Mouse (Mus musculus): ENCODE measurements around the gene Lclat1.
"Not testable (repeated sequence)": the region's sequence is repeated elsewhere in the genome, so short reads cannot be mapped to it uniquely, and the experiment has no call there.

Gene Lclat1

DNA sequence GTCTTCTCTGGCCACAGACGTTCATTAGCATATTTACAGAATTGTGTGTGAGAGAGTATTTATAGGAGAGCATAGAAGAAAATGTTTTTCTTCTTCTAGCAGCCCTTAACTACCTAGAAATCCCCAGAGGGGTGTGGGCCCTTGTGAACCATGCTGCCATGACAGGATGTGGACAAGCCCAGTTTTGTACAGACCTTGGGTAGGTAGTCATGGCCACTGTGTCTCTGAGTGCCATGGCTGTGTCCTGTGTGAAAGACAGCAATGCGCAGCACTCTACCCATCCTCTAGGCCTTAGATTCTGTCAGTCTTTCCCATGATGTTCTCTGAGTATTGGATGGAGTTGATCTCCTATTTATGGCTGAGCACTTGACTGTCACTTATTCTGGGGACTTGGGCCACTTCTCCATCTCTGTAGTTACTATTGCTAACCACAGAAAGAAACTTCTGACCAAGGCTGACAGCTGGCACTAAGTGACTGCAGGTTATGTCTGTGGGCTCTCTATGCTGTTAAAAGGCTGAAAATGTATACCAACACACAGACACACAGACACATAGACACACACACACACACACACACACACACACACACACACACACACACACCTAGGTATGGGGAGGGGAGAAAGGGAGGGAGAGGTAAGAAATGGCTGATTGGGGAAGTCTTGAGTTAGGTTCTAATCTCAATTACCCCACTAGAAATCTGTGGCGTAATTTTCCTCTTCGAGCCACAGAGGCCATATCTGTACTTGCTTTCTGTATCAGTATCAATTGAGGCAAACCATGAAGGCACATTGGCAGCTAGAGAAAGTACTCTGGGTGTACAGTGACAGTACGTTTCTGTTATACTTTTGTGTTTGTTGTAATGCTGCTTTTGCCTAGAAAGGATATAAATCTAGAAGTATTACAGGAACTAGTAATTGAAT lies 29.0 kb downstream of the Lclat1 start:
- no peak for DNase-seq (ENCODE audit: low spot score in 2 of 2)

DNA sequence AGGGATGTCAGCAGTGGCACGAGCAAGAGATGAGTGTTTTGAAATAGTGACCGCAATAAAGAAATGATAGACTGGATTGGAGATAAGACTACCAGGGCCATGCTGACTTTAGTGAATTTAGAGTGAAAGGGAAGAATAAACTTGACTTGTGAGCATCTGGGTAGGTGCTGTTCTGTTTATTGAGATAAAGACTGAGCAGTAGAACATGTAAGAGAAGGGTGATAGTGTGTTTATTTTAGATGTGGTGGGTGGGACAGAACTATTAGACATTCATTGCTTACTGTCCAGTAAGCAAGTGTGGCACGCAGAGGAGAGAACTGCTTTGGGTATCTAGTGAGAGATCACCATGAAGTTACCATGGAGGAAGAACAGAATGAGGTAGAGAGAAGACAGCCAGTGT lies 30.4 kb downstream of the Lclat1 start:
- no peak for DNase-seq (ENCODE audit: low spot score in 2 of 2)

DNA sequence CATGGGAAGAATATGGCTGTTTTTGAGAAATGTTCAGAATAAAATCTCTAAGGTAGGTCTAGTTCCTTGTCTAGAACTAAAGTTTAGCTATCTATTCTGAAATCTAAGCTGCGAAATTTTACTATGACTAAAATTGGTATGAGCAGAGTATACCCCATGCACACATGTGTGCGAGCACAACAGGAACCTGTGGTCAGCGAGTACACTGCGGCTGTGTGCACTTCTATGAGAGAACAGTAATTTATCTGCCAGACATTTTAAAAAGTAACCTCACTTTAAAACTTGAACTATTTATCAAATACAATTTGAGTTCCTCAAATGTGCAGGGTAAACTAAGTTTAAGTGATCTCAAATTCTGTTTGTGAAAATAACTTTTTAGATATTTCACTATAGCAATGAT lies 34.2 kb downstream of the Lclat1 start:
- DNase-seq (ENCODE audit: low spot score in 2 of 2): no peak

DNA sequence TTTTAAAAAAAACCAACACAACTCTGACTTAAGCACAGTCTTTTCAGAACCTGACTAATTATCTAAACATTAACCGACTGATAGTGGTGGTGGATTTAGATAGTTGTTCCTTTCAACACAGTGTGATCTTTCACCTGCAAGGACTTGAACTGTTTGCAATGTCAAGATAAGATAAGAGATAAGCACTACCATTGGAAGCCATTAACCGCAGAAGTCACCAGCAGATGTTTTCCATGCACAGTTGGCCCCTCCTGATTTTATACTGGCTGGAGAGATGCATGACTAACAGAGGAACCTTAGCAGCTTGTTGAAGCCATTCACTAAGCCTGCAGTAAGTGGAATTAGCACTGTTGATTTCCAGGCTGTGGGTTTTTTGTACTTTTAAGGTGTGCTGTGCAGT lies 34.7 kb downstream of the Lclat1 start:
- no peak for DNase-seq (ENCODE audit: low spot score in 2 of 2)

DNA sequence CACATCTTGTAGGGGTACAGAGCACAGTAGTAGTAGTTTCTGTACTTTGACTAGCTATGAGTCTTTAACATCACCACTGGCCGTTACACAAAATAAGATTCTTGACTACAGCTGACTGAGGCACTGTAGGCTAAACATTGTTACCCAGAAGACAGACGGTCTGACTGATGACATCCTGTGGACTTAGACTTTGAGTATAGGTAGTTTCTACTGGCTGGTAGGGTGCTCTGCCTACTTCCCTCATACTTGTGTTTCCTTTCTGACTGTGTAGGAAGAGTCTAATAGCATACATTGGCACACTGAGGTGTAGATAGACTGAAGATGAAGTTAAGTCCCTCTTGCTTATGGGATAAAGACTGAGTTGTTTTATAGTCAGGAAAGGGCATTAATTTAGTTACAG lies 37.6 kb downstream of the Lclat1 start:
- DNase-seq (ENCODE audit: low spot score in 2 of 2): no peak

DNA sequence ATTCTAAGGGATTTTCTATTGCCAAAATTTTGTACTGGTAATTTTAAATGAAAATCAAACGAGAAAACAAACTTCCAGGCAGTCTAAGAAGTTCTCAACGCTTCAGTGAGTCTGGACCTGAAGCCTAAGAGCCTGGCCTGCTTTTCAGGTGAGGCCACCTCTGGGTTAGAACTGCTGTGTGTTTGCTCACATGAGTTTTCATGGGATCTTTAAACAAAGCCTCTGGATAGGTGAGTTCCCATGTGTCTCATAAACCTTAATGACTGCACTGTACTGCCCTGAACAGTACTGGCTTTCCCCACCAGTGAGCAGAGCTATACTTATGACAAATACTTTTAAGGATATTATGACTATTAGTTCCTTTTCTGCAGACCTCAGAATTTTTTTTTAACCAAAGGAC lies 40.8 kb downstream of the Lclat1 start:
- no peak for DNase-seq (ENCODE audit: low spot score in 2 of 2)

DNA sequence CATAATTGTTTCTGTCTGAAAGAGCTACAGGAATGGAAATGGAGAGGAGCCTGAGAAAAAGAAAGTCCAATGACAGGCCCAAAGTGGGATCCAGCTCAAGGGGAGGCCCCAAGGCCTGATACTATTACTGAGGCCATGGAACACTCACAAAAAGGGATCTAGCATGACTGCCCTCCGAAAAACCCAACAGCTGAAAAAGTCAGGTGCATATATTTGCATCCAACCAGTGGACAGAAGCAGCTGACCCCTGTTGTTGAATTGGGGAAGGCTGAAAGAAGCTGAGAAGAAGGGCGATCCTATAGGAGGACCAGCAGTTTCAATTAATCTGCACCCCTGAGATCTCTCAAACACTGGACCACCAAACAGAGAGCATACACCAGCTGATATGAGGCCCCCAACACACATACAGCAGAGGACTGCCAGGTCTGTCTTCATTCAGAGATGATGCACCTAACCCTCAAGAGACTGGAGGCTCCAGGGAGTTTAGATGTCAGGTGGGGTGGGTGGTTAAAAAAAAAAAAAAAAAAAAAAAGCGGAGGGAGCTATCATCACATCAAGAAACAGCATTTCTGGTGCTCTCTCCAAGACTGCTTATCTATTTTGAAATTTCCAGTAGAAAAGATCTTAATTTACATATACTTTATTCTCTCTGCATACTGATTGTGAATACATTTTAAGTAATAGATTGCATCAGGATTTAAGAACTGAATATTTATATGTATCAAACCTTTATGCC lies 45.2 kb downstream of the Lclat1 start:
- not testable (repeated sequence) for DNase-seq (ENCODE audit: low spot score in 2 of 2)

DNA sequence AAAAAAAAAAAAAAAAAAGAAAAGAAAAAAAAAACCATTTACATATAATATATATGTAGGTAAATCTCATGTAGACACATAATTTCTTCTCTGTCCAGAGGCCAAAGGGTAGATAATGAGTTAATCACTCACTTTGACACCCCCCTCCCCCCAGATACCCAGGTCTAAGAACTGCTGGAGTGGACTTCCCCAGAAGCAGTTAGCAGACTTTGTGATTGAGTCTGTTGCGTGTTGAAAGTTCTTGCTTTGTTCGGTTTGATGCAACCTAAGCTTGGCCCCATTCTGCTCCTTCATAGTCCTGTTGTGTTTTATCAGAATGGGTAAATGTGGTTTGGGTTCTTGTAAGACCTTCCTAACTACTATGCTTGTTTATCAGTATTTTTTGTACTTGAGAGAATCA lies 45.9 kb downstream of the Lclat1 start:
- DNase-seq (ENCODE audit: low spot score in 2 of 2): no peak

DNA sequence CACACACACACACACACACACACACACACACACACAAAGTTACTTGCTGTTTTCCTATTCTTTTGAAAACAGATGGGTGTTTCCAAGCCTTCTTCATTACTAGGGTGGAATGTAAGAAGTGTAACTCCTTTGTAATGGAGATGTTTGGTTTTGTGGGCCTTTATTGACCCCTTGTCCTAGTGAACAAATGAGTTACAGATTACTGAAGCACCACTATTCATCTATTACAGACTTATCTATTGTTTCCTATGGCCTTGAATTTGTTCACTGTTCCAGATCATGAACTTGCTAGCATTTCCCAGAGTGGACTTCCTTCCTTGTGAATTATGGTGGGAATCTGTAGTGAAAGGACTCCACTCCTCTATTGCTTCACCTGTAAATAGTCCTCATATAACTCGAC lies 48.8 kb downstream of the Lclat1 start:
- no peak for DNase-seq (ENCODE audit: low spot score in 2 of 2)

DNA sequence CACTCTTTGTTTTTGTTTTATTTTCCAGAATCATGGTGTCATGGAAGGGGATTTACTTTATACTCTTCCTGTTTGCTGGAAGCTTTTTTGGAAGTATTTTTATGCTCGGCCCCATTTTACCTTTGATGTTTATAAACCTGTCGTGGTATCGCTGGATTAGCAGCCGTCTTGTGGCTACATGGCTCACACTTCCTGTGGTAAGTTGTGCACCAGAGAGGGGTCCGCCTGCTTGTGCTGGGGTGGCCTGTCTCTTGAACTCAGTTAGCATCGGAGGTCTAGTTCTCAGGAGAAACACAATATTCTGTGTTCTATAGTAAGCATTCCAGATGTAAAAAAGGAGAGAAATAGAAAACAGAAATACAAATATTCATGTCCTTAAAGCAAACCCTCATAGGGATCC lies 54.0 kb downstream of the Lclat1 start:
- DNase-seq (ENCODE audit: low spot score in 2 of 2): no peak

DNA sequence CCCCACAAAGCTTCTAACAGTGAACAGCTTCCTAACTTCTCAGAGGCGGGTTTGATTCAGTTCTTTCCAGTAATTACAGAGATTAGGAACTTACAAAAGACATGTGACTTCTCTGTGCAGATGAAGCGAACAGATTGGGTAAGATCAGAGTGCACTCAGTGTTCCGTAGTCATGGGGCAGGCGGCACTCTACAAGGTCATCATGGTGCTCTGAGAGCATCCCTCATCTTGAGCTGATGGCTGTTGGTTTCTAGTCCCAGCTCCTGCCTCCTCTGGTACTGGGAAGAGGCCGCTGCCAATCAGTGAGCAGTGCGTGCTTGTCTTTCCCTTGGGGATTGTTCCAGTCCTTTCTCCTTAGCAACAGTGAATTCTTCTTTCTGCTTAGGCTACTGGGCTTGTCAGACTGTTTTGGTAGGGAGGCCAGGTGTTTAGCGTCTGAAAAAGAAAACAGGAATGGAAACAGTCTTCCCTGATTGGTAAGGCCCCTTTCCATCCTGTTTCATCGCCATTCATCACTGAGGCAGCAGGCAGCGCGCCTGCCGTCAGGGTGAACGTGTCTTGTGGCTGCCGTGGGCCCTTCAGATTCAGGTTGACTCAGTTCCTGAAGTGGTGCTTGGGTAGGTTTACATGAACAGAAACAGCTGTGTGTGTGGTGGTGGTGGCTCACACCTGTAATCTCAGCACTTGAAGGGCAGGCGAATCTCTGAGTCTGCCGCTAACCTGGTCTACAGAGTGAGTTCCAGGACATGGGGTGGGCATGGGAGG lies 54.8 kb downstream of the Lclat1 start:
- no peak for DNase-seq (ENCODE audit: low spot score in 2 of 2)

DNA sequence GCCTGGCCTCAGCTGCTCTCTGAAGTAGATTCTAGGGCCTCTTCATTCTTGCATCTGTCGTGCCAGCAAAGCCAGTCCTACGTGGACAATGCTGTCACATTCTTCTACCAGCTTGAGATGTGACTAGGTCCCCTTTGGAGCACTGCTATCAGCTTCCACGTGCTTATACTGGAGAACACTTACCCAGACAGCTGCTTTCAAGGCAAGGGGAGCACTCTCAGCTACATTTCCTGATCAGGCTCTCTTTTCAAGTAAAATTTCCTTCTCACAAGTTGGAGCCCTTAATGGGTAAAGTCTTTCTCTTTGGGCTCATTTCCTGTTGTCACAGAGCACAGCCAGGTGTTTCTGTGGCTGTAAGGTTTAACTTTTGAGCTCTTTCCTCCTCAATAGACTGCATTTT lies 55.8 kb downstream of the Lclat1 start:
- no peak for DNase-seq (ENCODE audit: low spot score in 2 of 2)

DNA sequence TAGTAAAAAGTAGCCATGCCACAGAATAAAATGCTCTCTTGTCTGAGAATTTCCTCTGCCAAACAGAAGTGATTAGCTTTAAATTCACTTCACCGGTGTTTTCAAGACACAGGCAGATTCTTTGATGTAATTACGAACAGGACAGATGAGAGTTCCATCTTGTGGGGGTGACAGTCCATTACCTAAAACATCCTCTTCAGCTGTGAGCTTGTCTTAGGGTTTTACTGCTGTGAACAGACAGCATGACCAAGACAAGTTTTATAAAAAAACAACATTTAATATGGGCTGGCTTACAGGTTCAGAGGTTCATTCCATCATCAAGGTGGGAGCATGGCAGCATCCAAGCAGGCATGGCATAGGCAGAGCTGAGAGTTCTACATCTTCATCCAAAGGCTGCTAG lies 56.3 kb downstream of the Lclat1 start:
- DNase-seq (ENCODE audit: low spot score in 2 of 2): no peak

DNA sequence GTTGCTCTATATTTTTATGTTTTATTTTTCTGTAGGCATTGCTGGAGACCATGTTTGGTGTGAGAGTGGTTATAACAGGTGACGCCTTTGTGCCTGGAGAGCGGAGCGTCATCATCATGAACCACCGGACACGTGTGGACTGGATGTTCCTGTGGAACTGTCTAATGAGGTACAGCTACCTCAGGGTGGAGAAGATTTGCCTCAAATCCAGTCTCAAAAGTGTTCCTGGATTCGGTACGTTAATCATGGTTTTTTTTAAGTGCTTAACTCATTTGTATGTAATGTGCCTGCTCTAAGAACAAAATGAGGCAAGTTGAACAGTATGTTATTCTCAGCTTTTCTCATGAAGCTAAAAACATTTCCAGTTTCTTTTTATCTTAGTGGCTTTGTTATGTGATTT lies 61.7 kb downstream of the Lclat1 start:
- DNase-seq (ENCODE audit: low spot score in 2 of 2): no peak

DNA sequence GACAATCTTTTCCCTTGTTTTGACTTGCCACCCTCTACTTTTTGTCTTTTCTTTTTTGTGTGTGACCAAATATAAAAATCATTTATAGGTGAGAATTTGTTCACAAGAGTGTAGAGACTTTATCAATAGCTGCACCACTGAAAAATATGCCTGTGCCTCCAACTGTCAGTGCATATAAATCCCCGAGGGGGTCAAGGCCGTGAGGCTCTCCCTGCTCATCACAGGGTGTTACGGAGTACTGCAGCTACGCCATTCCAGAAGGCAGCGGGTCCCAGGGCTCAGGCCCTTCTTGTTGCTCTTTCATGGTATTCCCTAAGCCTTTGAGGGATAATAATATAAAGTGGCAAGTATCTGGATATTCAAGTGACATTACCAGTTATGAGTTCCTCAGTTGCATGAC lies 62.4 kb downstream of the Lclat1 start:
- no peak for DNase-seq (ENCODE audit: low spot score in 2 of 2)

DNA sequence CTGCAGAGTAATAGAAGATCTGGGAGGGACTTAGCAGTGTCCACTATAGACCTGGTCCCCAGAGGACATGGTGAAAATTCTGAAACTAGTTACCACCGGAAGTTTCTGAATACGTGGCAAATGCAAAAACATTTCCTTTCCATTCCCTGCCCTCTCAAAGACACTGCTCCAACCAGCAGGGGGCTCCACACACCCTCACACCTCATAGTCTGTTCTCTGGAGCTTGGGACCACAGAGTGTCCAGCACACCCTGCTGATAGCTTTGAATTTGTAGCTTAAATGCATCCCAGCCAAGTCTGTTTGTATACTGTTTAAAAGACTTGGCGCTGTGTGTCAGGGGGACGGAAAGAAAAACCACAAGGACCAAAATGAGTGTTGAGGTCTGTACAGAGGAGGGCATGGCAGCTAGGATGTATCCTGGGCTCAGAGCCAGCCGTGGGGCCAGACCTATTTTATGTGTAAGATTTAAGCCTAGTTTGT lies 66.3 kb downstream of the Lclat1 start:
- DNase-seq (ENCODE audit: low spot score in 2 of 2): peak; percentile 41 to 75

DNA sequence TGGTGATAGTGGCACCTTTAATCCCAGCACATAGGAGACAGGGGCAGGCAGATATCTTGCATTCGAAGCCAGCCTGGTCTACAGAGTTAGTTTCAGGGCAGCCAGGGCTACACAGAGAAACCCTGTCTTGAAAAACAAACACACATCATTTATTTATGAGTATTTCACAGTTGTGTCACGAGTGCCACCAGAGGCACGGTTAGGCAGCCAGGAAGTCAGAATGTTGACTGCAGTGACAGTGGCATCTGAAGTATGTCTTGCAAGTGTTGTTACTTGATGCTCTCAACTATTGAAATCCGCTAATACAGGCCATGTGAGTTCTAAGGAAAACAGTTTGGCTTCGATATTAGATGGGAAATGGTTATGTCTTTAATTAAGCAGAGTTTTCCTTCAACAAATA lies 67.9 kb downstream of the Lclat1 start:
- DNase-seq (ENCODE audit: low spot score in 2 of 2): no peak

DNA sequence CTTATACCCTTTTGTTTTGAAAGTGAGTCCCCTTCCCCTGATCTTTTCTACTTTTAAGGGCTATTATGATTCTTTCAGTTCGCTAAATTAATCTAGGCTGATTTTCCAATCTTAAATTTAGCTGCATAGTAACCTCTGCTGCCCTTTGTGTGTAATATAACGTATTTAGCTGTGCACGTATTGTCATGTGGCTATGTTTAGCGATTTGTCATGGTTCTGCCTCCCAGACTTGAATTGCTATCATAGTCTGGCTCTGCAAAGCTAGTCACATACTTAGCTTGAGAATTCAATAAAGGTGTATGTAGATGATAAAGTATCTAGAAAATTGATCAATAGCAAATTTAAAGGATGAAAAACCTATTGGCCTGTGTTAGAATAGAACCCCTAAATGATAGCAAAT lies 69.3 kb downstream of the Lclat1 start:
- no peak for DNase-seq (ENCODE audit: low spot score in 2 of 2)

DNA sequence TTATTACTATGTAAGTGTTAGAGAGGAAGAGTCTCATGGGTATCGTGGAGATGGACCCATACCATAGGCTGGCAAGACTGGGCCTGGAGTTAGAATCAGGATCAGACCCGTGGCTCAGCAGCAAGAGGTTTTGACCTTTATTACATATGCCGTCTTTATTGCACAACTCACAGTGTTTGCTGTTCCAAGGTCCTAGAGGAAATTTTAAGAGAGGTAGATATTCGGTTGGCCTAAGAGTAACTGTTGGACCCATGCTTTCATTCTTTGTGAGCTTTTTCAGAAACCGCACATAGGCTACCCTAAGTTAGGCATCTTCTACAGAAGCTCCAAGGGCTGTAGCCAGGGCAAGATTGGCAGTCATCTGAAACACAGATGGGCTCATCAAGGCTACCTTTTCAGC lies 79.1 kb downstream of the Lclat1 start:
- DNase-seq (ENCODE audit: low spot score in 2 of 2): no peak

DNA sequence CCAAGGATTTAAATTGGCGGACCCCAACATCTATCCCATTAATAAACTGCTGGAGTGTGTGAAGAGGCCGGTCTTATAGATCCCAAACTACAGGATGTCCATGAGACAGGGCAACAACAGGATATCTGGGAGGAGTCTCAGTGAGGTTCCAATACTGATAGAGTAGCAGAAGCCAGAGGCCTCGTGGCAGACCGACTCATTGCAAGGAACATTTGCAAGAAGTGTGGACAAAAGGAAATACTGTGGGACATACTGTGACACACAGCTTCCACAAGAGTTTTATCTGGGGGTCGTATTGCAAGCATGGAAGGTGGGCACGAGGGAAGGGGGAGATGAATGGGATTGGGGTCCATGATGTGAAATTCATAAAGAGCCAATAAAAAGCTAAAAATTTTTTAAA lies 86.4 kb downstream of the Lclat1 start:
- no peak for DNase-seq (ENCODE audit: low spot score in 2 of 2)

DNA sequence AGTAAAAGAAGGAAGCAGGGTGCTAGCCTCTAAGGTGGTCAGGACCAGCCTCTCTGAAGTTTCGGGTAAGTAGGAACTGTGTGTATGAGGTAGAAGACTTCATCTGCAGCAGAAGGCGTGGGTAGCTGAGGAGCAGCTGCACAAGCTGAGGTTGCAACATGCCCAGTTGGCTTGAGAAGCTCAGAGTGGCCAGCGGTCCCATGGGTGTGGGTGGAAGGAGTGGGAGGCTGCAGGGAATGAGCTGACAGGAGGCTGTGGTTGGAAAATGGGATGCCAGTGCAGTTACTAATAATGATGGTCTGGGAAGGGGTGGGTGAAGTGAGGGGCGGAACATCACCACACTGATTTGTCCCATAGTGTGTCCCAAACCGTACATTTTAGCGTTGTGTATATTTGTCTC lies 86.8 kb downstream of the Lclat1 start:
- no peak for DNase-seq (ENCODE audit: low spot score in 2 of 2)

DNA sequence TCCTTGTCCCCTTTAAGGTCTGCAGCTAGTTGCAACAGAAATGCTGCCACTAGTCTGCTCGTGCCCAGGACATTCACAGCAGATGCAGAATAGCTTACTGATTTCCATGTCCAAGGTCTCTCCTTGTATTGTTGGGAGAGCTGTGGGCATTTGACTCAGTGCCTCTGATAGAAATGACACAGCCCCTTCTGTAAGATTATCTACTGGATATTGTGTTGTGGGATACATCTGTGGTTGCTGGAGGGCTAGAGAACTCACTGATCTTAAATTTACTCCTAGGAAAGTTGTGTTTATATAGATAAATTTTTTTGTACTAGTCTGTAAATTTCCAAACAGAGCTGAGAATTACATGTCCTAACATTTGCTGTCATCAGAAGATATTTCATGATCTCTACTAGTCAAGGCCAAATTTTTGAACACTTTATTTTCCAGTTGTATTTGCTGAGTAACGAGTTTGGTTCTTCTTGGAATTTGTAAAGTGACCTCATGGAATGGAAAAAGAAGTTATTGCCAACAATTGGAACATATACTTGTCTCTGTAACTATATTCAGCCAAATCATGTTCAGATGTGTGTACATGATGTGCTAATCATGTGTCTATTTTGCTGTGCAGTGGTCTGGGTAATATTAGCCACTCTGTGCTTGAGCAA lies 87.4 kb downstream of the Lclat1 start:
- no peak for DNase-seq (ENCODE audit: low spot score in 2 of 2)

Data from urinary bladder, postnatal 4 days (tissue).